Mouse (Mus musculus) heart, adult 2 months (tissue): ENCODE data around the gene Kcnb1. TPM values are rescaled to one million over a fixed set of nuclear protein-coding genes. Genes with fewer than 3 reads are reported as not detected.

Experiments used
- DNase-seq, 2 experiments: peaks; one replicate each; pipeline ENCODE4 v3.0.0; 2021
- H3K27ac ChIP-seq: fragments of 200-600 bp; 2 replicates; pipeline ENCODE4 v1.8.1; 2022
- H3K27me3 ChIP-seq: fragments of 200-500 bp; 2 replicates; pipeline ENCODE4 v1.6.1; 2012; ENCODE audit warnings: mild to moderate bottlenecking, low read length, inconsistent platforms, mixed read lengths; ENCODE audit not compliant: control insufficient read depth, insufficient read depth
- H3K36me3 ChIP-seq: fragments of 200-500 bp; 2 replicates; pipeline ENCODE4 v1.6.1; 2012; ENCODE audit warnings: low read length, inconsistent platforms; ENCODE audit not compliant: control insufficient read depth, insufficient read depth
- H3K4me1 ChIP-seq: fragments of 200-500 bp; 2 replicates; pipeline ENCODE4 v1.6.1; 2011; ENCODE audit warnings: low read length; ENCODE audit not compliant: control insufficient read depth, insufficient read depth
- H3K4me3 ChIP-seq: fragments of 200-600 bp; 2 replicates; pipeline ENCODE4 v1.8.1; 2022
- H3K79me2 ChIP-seq: fragments of 200-500 bp; replicated peaks from 2 replicates; pipeline ENCODE4 v1.6.1; 2012; ENCODE audit warnings: mild to moderate bottlenecking, inconsistent platforms, low read length, moderate library complexity, mixed read lengths; ENCODE audit not compliant: control insufficient read depth, insufficient read depth
- H3K9ac ChIP-seq: fragments of 200-500 bp; 2 replicates; pipeline ENCODE4 v1.6.1; 2012; ENCODE audit warnings: low read depth, mild to moderate bottlenecking, control low read depth, inconsistent platforms, low read length, mixed read lengths
- CTCF ChIP-seq: fragments of 200-600 bp; IDR thresholded peaks from 2 replicates; pipeline ENCODE4 v1.8.1; 2022; ENCODE audit warnings: antibody characterized with exemption, mild to moderate bottlenecking, moderate library complexity
- EP300 ChIP-seq: fragments of 200-500 bp; IDR thresholded peaks from 2 replicates; pipeline ENCODE4 v1.6.1; 2011; ENCODE audit warnings: low read depth, low read length, control low read depth; ENCODE audit not compliant: insufficient read depth
- POLR2A ChIP-seq: fragments of 200-500 bp; IDR thresholded peaks from 2 replicates; pipeline ENCODE4 v1.6.1; 2011; ENCODE audit warnings: mild to moderate bottlenecking, low read depth, low read length, control low read depth; ENCODE audit not compliant: insufficient read depth
- WGBS: fragments of 180-500 bp; shearing (Covaris S2); methylation state at CpG from one replicate; pipeline ENCODE4 v1.1.7; 2018; 5-methylcytosine and 5-hydroxymethylcytosine counted together
- intact Hi-C: fragments of 180-260 bp; cut with DNase I; formaldehyde crosslinking; loops from one replicate; pipeline ENCODE4 v1.15.1; 2025
- polyA plus RNA-seq: library from polyadenylated mRNA; depleted of rRNA; stranded (reverse); fragments of >200 nt; gene quantifications from 2 replicates; pipeline ENCODE4 v1.2.3, GENCODE M21; 2012
- total RNA-seq, 2 experiments: library from RNA; stranded (reverse); gene quantifications; 2 replicates each; pipeline ENCODE4 v1.2.3; 2021

Gene Kcnb1
- total and polyA plus RNA-seq, 3 experiments = 17.2 to 38.8 (median 32.8) TPM

DNA sequence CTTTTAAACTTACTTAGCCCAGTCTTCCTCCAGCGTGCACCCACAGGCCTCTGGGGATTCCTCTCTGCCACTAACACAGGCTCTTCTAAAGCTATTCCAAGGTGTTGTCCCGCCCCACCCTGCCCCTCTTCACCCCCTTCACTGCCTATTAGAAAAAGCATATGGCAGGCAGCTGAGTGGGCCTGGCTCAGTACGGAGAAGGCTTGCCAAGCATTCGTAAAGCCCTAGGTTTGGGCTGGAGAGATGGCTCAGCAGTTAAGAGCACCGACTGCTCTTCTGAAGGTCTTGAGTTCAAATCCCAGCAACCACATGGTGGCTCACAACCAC, 43.0 kb upstream of the Kcnb1 start:
- intact Hi-C loops = no loop called here
- Histone ChIP-seq H3K27ac (peak overlapping the region; percentile 59), H3K4me3 (no peak overlapping the region), H3K9ac (no peak overlapping the region), H3K79me2 (no peaks in the 10 kb centered on the region), H3K4me1 (peaks cover 11% of the 10 kb centered on the region), H3K27me3 (no peaks in the 10 kb centered on the region), H3K36me3 (no peaks in the 10 kb centered on the region)
- no peak for DNase-seq
- TF ChIP-seq EP300 (no peak), POLR2A (no peak), CTCF (no peak)
- WGBS = 85% methylated on average over 5 of the region's 5 CpGs

DNA sequence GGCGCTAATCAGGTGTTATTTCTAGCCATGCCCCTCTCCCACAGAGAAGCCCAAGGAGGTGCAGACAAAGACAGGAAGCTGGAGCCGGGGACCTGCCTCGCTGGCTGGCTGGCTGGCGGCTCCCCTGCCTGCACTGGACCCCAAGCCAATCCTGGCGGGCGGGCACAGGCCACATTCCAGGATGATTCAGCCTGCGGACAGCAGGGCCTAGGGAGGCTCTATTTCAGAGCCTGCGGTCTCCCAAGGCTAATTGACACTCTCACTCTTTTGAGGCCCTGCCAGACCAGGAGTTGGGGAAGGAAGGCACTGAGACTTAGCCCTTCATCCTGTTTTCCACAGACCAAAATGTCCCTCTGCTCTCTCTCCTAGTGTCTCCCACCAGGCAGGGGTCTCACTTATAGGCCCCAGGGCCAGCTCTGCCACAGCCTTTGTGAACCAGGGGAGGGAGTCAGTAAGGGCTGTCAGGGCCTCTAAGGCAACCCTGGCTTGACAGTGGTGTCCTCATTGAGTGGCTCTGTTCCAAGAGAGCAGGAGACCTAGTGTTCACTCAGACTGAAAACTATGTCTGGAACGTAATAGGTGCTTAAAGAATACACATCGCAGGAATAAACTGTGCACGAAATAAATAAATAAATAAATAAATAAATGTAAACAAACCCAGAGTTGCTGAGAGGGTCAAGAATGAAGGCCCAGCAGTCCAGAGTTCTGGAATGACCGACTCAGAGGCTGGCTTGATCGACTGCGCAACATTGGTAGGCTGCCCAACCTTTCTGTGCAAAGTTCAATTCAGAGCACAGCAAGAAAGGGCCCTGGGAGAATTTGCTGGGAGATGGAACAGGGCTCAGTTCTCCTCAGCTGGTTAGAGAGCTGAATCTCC, 42.4 kb upstream of the Kcnb1 start:
- Histone ChIP-seq H3K27me3 (no peaks in the 10 kb centered on the region), H3K27ac (peak overlapping the region; percentile 59), H3K79me2 (no peaks in the 10 kb centered on the region), H3K9ac (no peak overlapping the region), H3K4me1 (peaks cover 9% of the 10 kb centered on the region), H3K36me3 (no peaks in the 10 kb centered on the region), H3K4me3 (no peak overlapping the region)
- WGBS = 43% methylated on average over 14 of the region's 14 CpGs
- no peak for TF ChIP-seq EP300
- TF ChIP-seq CTCF = no peak
- TF ChIP-seq POLR2A = no peak
- peak in 1 of 2 experiments; percentile 76 for DNase-seq
- intact Hi-C loops = no loop called here

DNA sequence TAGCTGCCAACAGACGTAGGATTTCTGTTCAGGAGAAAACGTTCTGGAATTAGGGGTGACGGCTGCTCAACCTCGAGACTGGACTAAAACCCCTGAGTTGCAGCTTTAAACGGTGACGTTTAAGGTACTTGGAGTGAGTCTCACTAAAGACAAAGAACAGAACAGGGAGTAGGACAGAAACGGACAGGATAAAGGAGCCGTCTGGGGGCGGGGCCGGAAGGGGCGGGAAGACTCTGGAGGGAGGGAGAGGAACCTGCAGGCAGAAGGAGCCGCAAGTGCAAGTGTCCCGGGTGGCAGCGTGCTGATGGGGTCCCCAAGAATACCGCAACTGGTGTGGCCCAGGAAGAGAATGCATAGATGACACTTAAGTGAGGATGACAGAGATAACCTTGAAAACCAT, 40.6 kb upstream of the Kcnb1 start:
- intact Hi-C loops = no loop called here
- H3K27me3 ChIP-seq = no peaks in the 10 kb centered on the region
- WGBS = 23% methylated on average over 15 of the region's 15 CpGs
- TF ChIP-seq POLR2A (no peak), EP300 (no peak), CTCF (no peak)
- DNase-seq = no peak
- no peak overlapping the region for H3K9ac ChIP-seq
- no peak overlapping the region for H3K27ac ChIP-seq
- H3K36me3 ChIP-seq = no peaks in the 10 kb centered on the region
- no peaks in the 10 kb centered on the region for H3K79me2 ChIP-seq
- H3K4me3 ChIP-seq = no peak overlapping the region
- peaks cover 9% of the 10 kb centered on the region for H3K4me1 ChIP-seq

DNA sequence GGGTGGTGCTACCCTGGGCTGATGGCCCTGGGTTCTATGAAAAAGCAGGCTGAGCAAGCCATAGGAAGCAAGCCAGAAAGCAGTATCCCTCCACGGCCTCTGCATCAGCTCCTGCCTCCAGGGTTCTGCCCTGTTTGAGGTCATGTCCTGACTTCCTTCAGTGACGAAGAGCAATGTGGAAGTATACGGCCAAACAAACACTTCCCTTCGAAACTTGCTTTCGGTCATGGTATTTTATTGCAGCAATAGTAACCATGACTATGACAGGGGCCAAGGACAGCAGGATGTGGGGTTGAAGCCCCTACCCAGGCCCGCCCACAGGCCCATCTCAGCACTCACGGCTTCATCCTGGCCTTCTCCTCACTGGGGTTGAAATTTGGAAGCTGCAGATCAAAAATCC, 35.0 kb upstream of the Kcnb1 start:
- no peak overlapping the region for H3K4me3 ChIP-seq
- no peak for DNase-seq
- no peak overlapping the region for H3K27ac ChIP-seq
- no peaks in the 10 kb centered on the region for H3K36me3 ChIP-seq
- no peak for TF ChIP-seq EP300
- TF ChIP-seq CTCF = no peak
- TF ChIP-seq POLR2A = no peak
- intact Hi-C loops = loop anchor here (5.0 kb wide), 2 partner anchors 192 to 237 kb away; no protein-coding TSS in a partner anchor
- H3K27me3 ChIP-seq = no peaks in the 10 kb centered on the region
- no peaks in the 10 kb centered on the region; the same call in 1 of the 2 replicates for H3K4me1 ChIP-seq
- WGBS = 50% methylated on average over 7 of the region's 7 CpGs
- H3K9ac ChIP-seq = no peak overlapping the region
- no peaks in the 10 kb centered on the region for H3K79me2 ChIP-seq

DNA sequence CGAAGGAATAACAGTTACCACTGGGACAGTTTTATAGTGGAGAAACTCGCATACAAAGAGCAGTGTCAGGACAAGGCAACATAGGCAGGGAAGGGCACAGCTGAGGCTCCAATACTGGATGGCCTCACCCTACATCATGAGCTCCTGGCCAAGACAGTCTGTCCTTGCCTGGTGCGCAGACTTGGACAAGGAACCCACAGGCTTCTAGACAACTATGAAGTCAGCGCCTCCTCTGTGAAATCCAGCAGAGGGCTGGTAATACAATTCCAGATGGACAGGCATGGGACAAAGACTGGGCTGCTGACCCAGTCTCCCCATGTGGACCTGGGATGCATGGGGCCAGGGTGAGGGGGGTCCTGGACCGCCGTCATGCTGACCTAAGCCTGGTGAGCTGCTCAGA, 34.2 kb upstream of the Kcnb1 start:
- intact Hi-C loops = loop anchor here (5.0 kb wide), 2 partner anchors 193 to 238 kb away; no protein-coding TSS in a partner anchor
- WGBS = 85% methylated on average over 6 of the region's 6 CpGs
- DNase-seq = no peak

DNA sequence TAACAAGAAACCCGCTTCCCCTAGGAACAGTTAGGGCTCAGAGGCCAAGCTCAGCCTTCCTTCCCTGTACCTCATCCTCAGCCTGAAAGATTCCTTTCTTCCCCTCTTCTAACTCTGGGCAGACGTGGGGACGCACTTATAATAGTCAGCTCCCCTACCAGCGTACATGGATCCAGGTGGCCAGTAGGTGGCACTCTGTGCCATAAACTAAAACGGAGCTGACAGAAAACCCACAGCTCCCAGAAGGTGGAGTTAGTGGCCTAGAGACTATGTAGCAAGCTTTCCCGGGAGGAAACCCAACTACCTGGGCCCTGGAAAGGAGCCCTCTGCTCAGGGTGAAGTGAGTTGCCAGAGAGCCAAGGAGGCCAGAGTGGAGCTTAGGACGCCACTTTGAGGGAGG, 32.2 kb upstream of the Kcnb1 start:
- no peaks in the 10 kb centered on the region for H3K79me2 ChIP-seq
- peak; percentile 72 to 76 for DNase-seq
- H3K27ac ChIP-seq = no peak overlapping the region

More for the DNA sequence above, 34.2 kb upstream of the Kcnb1 start:
- Histone ChIP-seq H3K27ac (no peak overlapping the region), H3K27me3 (no peaks in the 10 kb centered on the region), H3K4me3 (no peak overlapping the region), H3K4me1 (no peaks in the 10 kb centered on the region; the same call in 1 of the 2 replicates), H3K36me3 (no peaks in the 10 kb centered on the region), H3K79me2 (no peaks in the 10 kb centered on the region), H3K9ac (no peak overlapping the region)
- TF ChIP-seq POLR2A = no peak
- no peak for TF ChIP-seq EP300
- no peak for TF ChIP-seq CTCF

More for the DNA sequence above, 32.2 kb upstream of the Kcnb1 start:
- 18% methylated on average over 7 of the region's 7 CpGs for WGBS
- Histone ChIP-seq H3K9ac (no peak overlapping the region), H3K4me3 (no peak overlapping the region), H3K36me3 (no peaks in the 10 kb centered on the region), H3K4me1 (no peaks in the 10 kb centered on the region; the same call in 1 of the 2 replicates), H3K27me3 (no peaks in the 10 kb centered on the region)
- TF ChIP-seq CTCF (peak; percentile 91), POLR2A (no peak), EP300 (peak; percentile 49; the same call in 1 of the 2 replicates)
- intact Hi-C loops = loop anchor here (1.0 to 5.0 kb wide), 3 partner anchors 57 to 240 kb away; no protein-coding TSS in a partner anchor
